Mouse (Mus musculus) right cerebral cortex, postnatal 4 days (tissue): ENCODE results near the gene Ahcy.
"Not testable (repeated sequence)": the region's sequence is repeated elsewhere in the genome, so short reads cannot be mapped to it uniquely, and the experiment has no call there.

ENCODE experiments used
- DNase-seq: peaks from one replicate; pipeline ENCODE4 v3.0.0-alpha.2; 2022

The Ahcy gene

DNA sequence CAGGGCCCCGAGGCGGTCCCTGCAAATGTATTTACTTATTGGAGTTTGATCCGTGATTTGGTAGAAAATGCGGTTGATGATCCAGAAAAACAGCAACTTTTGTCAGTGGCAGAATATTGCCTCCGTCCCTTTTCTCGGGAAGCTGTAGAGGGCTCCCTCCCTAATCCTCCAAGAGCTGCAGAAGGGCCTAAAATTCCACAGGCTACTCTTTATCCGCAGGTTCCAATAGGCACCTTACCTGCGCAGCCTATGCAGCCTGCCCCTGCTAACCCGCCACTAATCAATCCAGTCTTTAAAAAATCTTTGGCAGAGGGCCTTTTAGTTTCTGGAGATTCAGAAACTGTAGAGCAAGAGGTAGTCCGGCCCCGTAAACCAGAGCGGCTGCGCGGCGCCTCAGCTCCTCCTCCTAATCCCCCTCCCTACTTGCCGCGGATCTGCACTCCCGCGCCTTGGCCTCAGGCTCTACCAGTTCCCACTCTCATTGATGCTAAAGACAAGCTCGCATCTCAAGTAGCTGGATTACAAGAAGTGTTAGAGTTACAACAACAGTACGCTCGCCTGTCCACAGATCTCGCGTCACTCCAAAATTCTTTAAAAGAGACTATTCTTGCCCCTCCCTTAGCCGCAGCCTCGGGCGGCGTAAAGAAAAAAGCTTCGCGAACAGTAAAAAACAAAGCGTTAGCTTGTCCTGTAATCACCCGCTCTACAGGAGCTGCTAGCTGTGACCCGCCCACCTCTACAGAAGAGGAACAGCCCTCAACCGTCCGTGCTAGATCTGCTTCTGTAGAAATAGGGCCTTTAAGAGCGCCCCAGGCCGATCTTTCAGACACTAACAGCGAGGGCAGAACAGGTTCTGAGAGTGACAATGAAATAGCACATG lies 55.3 kb downstream of the Ahcy start:
- peak; percentile 69 for DNase-seq

DNA sequence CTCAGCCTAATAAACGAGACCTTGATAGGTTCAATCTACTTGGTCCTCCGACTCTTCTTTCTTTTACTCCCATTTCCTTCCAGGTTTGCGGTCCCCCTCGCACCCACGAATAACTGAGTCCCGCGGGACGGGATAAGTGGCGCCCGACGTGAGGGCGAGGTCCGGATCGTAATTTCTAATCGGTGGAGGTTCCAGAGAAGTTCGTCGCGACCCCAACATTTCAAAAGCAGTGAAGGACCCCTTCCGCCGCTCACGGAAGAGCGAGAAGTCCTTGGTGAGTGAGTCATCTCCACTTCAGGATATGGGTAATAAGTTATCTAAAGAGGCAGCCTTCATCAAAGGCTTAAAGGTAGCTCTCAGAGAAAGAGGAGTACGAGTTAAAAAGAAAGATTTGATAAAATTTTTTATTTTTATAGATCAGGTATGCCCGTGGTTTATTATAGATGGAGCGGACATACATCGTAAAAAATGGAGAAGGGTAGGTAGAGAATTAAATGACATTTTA lies 56.0 kb downstream of the Ahcy start, which contains the start of gene Gm14226:
Gene Gm14226, plus strand, starts transcription at position 16 of the 505 bp plus-strand sequence.
- not testable (repeated sequence) for DNase-seq

- not testable (repeated sequence) for DNase-seq
These were observed 57.5 kb downstream of the Ahcy start for GRCm38 (mm10) chr2:155016751-155017150.

DNA sequence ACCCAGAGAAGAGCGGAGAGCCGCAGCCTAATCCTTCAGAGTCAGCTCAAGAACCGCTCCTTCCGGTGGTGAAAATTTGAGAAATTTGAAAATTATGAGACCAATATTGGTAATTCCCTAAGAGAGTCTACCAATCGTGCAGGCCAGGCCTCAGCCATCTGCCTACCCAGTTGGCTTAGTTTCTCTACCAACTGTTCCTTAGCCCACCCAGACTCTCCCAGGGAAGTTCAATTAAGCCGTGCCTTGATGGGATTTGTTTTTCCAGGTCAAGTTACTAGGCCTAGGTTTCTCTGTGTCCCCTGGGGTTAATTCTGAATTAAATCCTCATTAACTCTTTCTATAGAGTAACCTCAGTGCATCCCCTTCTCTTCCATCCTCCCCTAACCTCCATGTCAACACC lies 61.3 kb downstream of the Ahcy start:
- no peak for DNase-seq

- DNase-seq: no peak
These were observed 63.1 kb downstream of the Ahcy start for GRCm38 (mm10) chr2:155011086-155011656.
